Mouse (Mus musculus) adipose tissue, adult 10 weeks (tissue): ENCODE measurements around the gene Syngr2. TPM values are rescaled to one million over a fixed set of nuclear protein-coding genes. Genes with fewer than 3 reads are reported as not detected.

Experiments
- polyA plus RNA-seq: library from polyadenylated mRNA; stranded (reverse); fragments of 350-450 nt; fragmentation: Illumina TruSeq; extraction: RNeasy Lipid Tissue Mini Kit (QIAGEN cat#74804); gene quantifications from one replicate; pipeline ENCODE4 v1.2.3, GENCODE M21; 2014; ENCODE audit warnings: low read depth, low replicate concordance

Gene Syngr2
- 76.4 TPM for polyA plus RNA-seq

DNA sequence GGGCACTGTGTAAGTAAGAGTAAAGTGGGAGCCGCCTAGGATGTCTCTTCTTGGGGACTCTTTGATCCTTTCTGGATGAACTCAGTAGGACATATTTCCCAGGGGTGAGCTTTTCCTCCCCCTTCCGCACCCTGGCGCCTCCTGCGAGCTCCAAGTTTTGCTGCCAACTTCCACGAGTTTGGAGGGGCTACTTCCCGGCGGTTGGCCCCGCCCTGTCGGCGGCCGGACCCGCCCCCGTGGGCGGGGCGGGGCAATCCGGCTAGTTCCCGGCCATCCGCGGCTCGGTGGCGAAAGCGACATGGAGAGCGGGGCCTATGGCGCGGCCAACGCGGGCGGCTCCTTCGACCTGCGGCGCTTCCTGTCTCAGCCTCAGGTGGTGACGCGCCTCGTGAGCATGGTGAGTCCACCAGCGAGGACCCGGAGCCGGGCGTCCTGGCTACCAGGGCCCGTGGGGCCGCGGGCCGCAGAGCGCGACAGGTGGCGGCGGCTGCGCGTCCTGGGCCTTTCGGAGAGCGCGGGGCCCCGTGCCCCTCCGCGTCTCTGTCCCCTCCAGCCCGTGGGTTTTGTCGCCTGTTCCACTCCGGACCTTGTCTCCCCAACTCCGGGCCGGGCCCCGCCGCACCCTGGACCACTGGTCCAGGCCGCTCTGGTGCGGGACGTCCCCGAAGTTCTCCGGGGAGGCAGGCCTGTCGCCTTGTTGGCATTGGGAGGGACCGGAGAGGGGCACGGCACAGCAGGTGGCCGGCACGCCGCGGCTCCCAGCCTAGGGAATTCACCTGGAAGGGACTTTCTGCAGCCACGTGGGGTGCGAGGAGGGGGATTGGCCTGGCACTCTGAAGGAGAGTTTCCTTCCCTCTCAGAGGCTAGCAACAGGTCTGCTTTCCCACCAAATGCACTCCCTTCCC is at the start of gene Syngr2, which contains the start of gene Gm20708:
TSS of gene Syngr2 (plus strand) at position 262 of the 905 bp plus-strand sequence.
TSS of gene Gm20708 (plus strand) at position 262 of the 905 bp plus-strand sequence.

DNA sequence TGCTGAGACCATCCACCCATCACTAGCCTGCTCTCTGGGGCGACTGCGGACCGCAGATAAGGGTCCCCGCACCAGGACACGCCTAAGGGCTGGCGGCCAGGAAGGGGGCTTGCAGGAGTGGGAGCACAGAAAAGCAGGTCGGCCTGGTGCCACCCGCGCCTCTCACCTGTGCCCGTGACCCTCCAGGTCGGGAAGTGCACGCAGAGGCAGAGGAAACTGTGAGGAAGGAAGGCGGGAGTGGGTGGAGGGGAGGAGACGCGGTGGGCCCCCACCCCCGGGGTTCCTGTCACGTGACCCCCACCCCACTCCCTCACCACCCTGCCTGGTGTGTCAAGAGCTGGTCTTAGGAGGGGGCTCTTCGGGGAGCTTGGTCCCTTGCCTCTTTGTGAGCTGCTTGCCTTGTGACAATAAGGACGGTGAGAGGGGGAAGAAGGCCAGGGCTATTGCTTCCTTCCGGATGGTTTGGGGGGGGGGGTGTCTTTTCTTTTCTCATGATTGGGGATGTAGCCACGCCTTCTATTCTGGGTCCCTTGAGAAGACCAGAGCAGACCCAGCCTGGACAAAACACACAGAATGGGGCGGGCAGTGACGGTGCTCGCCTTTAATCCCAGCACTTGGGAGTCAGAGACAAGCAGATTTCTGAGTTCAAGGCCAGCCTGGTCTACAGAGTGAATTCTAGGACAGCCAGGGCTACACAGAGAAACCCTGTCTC is 27.3 kb upstream of the Syngr2 start, which contains the start of the genes Tmc8 and Tmc6:
TSS of gene Tmc8 (plus strand) at position 84 of the 712 bp plus-strand sequence.
TSS of gene Tmc6 (minus strand) at position 206 of the 712 bp plus-strand sequence.

DNA sequence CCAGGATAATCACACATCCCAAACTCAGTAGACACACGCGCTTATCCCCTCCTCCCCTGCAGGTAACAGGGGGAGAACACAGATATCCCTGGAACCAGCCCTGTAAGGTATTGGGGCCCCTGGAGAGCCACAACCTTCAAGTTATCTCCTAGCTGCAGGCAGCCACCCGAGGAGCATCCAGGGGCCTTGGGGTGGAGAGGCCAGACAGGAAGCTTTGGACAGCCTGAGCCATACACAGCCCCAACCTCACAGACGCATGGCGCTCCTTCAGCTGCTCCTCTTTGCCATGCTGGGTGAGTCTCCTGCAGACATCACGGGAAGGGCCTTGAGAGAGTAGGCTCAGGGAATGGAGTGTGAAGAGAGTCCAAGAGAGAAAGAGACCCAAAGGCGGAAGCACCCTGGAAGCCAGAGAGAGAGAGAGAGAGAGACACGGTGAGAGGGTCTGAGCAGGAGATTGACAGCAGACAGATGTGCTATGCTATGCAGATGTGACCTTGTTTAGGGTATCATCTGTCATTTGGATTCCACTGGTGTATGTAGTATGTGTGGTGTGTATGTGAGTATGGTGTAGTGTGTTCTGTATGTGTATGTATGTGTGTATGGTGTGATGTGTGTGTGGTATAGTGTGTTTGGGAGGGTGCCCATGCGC is 11.8 kb upstream of the Syngr2 start, which contains the start of gene 6030468B19Rik:
TSS of gene 6030468B19Rik (plus strand) at position 150 of the 649 bp plus-strand sequence.

DNA sequence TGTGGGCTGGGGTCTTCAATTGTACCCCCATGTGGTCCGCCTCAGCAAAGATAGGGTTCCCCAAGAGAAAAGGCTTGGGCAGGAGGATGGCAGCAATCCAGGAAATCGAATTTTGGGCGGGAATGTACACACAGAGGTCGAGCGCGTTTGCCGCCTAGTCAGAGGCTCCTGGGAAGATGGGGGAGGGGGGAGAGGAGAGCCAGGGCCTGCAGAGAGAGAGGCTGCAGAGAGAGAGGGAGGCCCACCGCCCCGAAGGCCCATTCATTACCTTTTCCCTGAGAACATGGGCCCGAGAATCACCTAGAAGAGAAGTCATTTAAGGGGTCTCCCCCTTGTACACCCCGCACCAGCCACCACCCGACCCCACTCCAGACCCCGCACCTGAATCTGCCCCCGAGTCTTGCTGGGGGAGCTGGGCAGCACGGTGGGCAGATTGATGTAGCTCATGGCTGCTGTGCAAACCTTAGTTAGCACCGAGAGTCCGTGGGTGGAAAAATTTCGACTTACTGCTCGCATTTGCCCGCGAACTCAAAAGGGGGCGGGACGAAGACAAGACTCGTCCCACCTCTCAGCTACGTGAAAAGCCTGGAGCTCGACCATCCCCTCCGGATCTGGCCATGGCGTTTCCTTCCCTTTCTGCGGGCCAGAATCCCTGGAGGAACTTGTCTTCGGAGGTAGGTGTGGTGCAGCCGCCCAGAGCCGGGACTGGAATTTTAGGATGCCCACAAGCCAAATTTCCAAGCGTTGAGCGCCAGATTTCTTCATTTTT is 16.0 kb downstream of the Syngr2 start, which contains the start of the genes Afmid and Tk1:
TSS of gene Afmid (plus strand) at position 592 of the 769 bp plus-strand sequence.
TSS of gene Tk1 (minus strand) at position 760 of the 769 bp plus-strand sequence.

DNA sequence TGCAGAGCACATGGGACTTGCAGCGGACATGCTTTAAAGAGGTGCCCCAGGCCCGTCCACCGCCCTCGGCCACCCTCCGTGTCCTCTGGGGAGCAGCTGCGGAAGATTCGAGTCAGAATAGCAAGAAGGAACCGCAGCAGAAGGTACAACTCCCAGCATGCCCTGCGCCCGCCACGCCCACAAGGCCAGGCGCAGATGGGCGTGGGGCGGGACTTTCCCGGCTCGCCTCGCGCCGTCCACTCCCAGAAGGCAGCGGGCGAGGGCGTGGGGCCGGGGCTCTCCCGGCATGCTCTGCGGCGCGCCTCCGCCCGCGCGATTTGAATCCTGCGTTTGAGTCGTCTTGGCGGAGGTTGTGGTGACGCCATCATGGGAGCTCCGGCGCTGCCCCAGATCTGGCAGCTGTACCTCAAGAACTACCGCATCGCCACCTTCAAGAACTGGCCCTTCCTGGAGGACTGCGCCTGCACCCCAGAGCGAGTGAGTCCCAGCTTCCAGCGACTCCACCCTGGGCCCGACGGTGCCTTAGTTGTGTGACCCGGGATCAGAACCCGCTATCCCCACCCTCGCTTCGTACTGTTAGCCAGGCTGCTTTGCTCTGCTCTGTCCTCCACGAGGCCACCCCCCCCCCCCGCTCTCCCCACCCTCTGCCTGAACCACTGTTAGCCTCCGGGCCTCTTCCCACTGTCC is 39.7 kb downstream of the Syngr2 start, which contains the start of gene Birc5:
TSS of gene Birc5 (plus strand) at position 267 of the 687 bp plus-strand sequence.

DNA sequence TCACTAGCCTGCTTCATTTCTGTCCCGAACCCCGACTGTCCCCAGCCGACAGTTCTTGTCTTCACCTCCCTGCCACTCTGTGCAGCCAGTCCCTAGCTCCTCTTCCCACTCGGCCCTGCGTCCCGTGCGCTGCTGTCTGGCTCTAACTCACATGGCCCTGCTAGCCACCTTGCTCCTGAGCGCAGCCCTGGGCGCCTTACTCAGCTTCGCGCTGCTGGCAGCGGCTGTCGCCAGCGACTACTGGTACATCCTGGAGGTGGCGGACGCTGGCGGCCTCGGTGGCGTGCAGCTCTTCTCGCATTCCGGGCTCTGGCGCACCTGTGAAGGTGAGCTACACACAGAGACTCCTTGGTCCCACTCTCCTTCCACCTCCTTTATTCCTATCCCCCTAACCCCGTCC is 51.1 kb downstream of the Syngr2 start, which contains the start of gene Tmem235:
TSS of gene Tmem235 (plus strand) at position 152 of the 400 bp plus-strand sequence.

Other genes with a start within 250 kb of the Syngr2 start
- gene Tnrc6c, start 155.4 kb upstream of the Syngr2 start, polyA plus RNA-seq = 13.5 TPM
- gene Tmc8, start 27.6 kb upstream of the Syngr2 start, polyA plus RNA-seq = 1.9 TPM
- 34.4 TPM for gene Tmc6, start 27.5 kb upstream of the Syngr2 start, polyA plus RNA-seq
- gene 6030468B19Rik, start 12.0 kb upstream of the Syngr2 start, polyA plus RNA-seq = not detected
- 0.34 TPM for gene Gm20708, start within 50 bp of the Syngr2 start, polyA plus RNA-seq
- 6.3 TPM for gene Afmid, start 16.3 kb downstream of the Syngr2 start, polyA plus RNA-seq
- gene Tk1, start 16.4 kb downstream of the Syngr2 start, polyA plus RNA-seq = 4.1 TPM
- gene Birc5, start 39.6 kb downstream of the Syngr2 start, polyA plus RNA-seq = 4.9 TPM
- gene Tmem235, start 51.1 kb downstream of the Syngr2 start, polyA plus RNA-seq = not detected
- gene Tha1, start 63.8 kb downstream of the Syngr2 start, polyA plus RNA-seq = 7.8 TPM
- gene Socs3, start 160.4 kb downstream of the Syngr2 start, polyA plus RNA-seq = 5.8 TPM
- 26.4 TPM for gene Pgs1, start 176.6 kb downstream of the Syngr2 start, polyA plus RNA-seq